Mouse (Mus musculus) testis, adult 2 months (tissue): ENCODE results near the gene U2surp. TPM values are rescaled to one million over a fixed set of nuclear protein-coding genes. Genes with fewer than 3 reads are reported as not detected.

Experiments
- H3K27ac ChIP-seq: fragments of 200-500 bp; 2 replicates; pipeline ENCODE4 v1.5.1; 2012; ENCODE audit warnings: low read depth, low read length; ENCODE audit not compliant: control insufficient read depth, insufficient read depth
- H3K27me3 ChIP-seq: fragments of 200-500 bp; 2 replicates; pipeline ENCODE4 v1.6.1; 2012; ENCODE audit warnings: mild to moderate bottlenecking, low read length, moderate library complexity; ENCODE audit not compliant: control insufficient read depth, insufficient read depth
- H3K36me3 ChIP-seq: fragments of 200-500 bp; 2 replicates; pipeline ENCODE4 v1.6.1; 2012; ENCODE audit warnings: mild to moderate bottlenecking, low read length; ENCODE audit not compliant: control insufficient read depth, insufficient read depth
- H3K4me1 ChIP-seq: fragments of 200-500 bp; 2 replicates; pipeline ENCODE4 v1.6.1; 2012; ENCODE audit warnings: low read length; ENCODE audit not compliant: control insufficient read depth, insufficient read depth
- H3K4me3 ChIP-seq: fragments of 200-500 bp; 2 replicates; pipeline ENCODE4 v1.5.1; 2012; ENCODE audit warnings: low read depth, mild to moderate bottlenecking, low read length, moderate library complexity, mixed read lengths; ENCODE audit not compliant: control insufficient read depth
- CTCF ChIP-seq: fragments of 200-500 bp; IDR thresholded peaks from 2 replicates; pipeline ENCODE4 v1.5.1; 2012; ENCODE audit warnings: low read depth, mild to moderate bottlenecking, inconsistent platforms, low read length, moderate library complexity; ENCODE audit not compliant: control insufficient read depth, insufficient read depth, insufficient replicate concordance
- POLR2A ChIP-seq: fragments of 200-500 bp; IDR thresholded peaks from 2 replicates; pipeline ENCODE4 v1.6.1; 2012; ENCODE audit warnings: low read depth, mild to moderate bottlenecking, inconsistent platforms, low read length, moderate library complexity; ENCODE audit not compliant: control insufficient read depth
- polyA plus RNA-seq: library from polyadenylated mRNA; depleted of rRNA; stranded (reverse); fragments of >200 nt; gene quantifications from 2 replicates; pipeline ENCODE4 v1.2.3, GENCODE M21; 2012

Gene U2surp
- polyA plus RNA-seq, 1 experiment: 4.0 TPM

GRCm38 (mm10) chr9:95554231-95555221, 42.7 kb upstream of the U2surp start:
- H3K4me3 ChIP-seq: no peak overlapping the region
- H3K27ac ChIP-seq: no peak overlapping the region
- H3K36me3 ChIP-seq: no peaks in the 10 kb centered on the region
- H3K27me3 ChIP-seq: no peaks in the 10 kb centered on the region
- no peaks in the 10 kb centered on the region for H3K4me1 ChIP-seq
- no peak for TF ChIP-seq CTCF
- no peak for TF ChIP-seq POLR2A

- TF ChIP-seq CTCF: no peak
- no peak for TF ChIP-seq POLR2A
- H3K4me1 ChIP-seq: no peaks in the 10 kb centered on the region
- H3K36me3 ChIP-seq: no peaks in the 10 kb centered on the region
- H3K27ac ChIP-seq: no peak overlapping the region
- no peaks in the 10 kb centered on the region for H3K27me3 ChIP-seq
- no peak overlapping the region for H3K4me3 ChIP-seq
Observed at GRCm38 (mm10) chr9:95552175-95552705, 40.4 kb upstream of the U2surp start.

- Histone ChIP-seq H3K27ac (no peak overlapping the region), H3K4me3 (no peak overlapping the region)
- TF ChIP-seq CTCF (no peak), POLR2A (no peak)
Observed at GRCm38 (mm10) chr9:95550856-95551774, 39.3 kb upstream of the U2surp start.

GRCm38 (mm10) chr9:95549626-95550411, 38.0 kb upstream of the U2surp start:
- Histone ChIP-seq H3K36me3 (no peaks in the 10 kb centered on the region), H3K4me3 (no peak overlapping the region), H3K27ac (no peak overlapping the region), H3K27me3 (no peaks in the 10 kb centered on the region), H3K4me1 (no peaks in the 10 kb centered on the region)
- no peak for TF ChIP-seq POLR2A
- no peak for TF ChIP-seq CTCF

More at GRCm38 (mm10) chr9:95550856-95551774, 39.3 kb upstream of the U2surp start:
- H3K4me1 ChIP-seq: no peaks in the 10 kb centered on the region
- no peaks in the 10 kb centered on the region for H3K27me3 ChIP-seq
- no peaks in the 10 kb centered on the region for H3K36me3 ChIP-seq

- Histone ChIP-seq H3K4me1 (no peaks in the 10 kb centered on the region), H3K4me3 (no peak overlapping the region), H3K27me3 (no peaks in the 10 kb centered on the region), H3K36me3 (no peaks in the 10 kb centered on the region), H3K27ac (no peak overlapping the region)
- TF ChIP-seq CTCF: no peak
- TF ChIP-seq POLR2A: no peak
Observed at GRCm38 (mm10) chr9:95546679-95547078, 34.9 kb upstream of the U2surp start.

- no peaks in the 10 kb centered on the region for H3K27me3 ChIP-seq
- H3K36me3 ChIP-seq: no peaks in the 10 kb centered on the region
- no peak overlapping the region for H3K27ac ChIP-seq
- TF ChIP-seq CTCF: no peak
- no peak for TF ChIP-seq POLR2A
- H3K4me3 ChIP-seq: no peak overlapping the region
- no peaks in the 10 kb centered on the region for H3K4me1 ChIP-seq
Observed at GRCm38 (mm10) chr9:95544598-95544997, 32.8 kb upstream of the U2surp start.
